Mouse (Mus musculus): Measurements from ENCODE around the gene Ppy. TPM values are rescaled to one million over a fixed set of nuclear protein-coding genes. Genes with fewer than 3 reads are reported as not detected.

Gene Ppy
- polyA plus RNA-seq, 1 experiment: not detected

- H3K27ac ChIP-seq (ENCODE audit: insufficient read depth, low read depth, low read length): no peak overlapping the region
- peak; percentile 95 for TF ChIP-seq CTCF (IDR thresholded peaks at IDR 0.05; ENCODE audit: extremely low read depth, insufficient read length, insufficient replicate concordance, low read depth, low read length)
- no peak for TF ChIP-seq POLR2A (IDR thresholded peaks at IDR 0.05; ENCODE audit: low read depth, low read length)
- peak overlapping the region; percentile 28 for H3K4me3 ChIP-seq (ENCODE audit: low read depth, low read length)
- no peaks in the 10 kb centered on the region for H3K36me3 ChIP-seq (ENCODE audit: control insufficient read depth, insufficient read depth, low read length)
- peaks cover 3% of the 10 kb centered on the region; the same call in 1 of the 2 replicates for H3K4me1 ChIP-seq (ENCODE audit: control insufficient read depth, insufficient read depth, insufficient read length, low read length)
- H3K27me3 ChIP-seq (ENCODE audit: control insufficient read depth, insufficient read depth, low read length): peaks cover 5% of the 10 kb centered on the region; the same call in 1 of the 2 replicates
- 6% methylated on average over 23 of the region's 23 CpGs for WGBS
Measured at GRCm38 (mm10) chr11:102061236-102061940, 39.7 kb downstream of the Ppy start.

GRCm38 (mm10) chr11:102053847-102054246, 47.3 kb downstream of the Ppy start:
- H3K27me3 ChIP-seq (ENCODE audit: control insufficient read depth, insufficient read depth, low read length): no peaks in the 10 kb centered on the region
- whole genome bisulfite sequencing: 22% methylated on average over 9 of the region's 9 CpGs
- H3K36me3 ChIP-seq (ENCODE audit: control insufficient read depth, insufficient read depth, low read length): no peaks in the 10 kb centered on the region
- TF ChIP-seq POLR2A (IDR thresholded peaks at IDR 0.05; ENCODE audit: low read depth, low read length): no peak
- peak; percentile 71; the same call in 1 of the 2 replicates for TF ChIP-seq CTCF (IDR thresholded peaks at IDR 0.05; ENCODE audit: extremely low read depth, insufficient read length, insufficient replicate concordance, low read depth, low read length)
- H3K4me3 ChIP-seq (ENCODE audit: low read depth, low read length): no peak overlapping the region
- peaks cover 2% of the 10 kb centered on the region; the same call in 1 of the 2 replicates for H3K4me1 ChIP-seq (ENCODE audit: control insufficient read depth, insufficient read depth, insufficient read length, low read length)
- no peak overlapping the region for H3K27ac ChIP-seq (ENCODE audit: insufficient read depth, low read depth, low read length)

DNA sequence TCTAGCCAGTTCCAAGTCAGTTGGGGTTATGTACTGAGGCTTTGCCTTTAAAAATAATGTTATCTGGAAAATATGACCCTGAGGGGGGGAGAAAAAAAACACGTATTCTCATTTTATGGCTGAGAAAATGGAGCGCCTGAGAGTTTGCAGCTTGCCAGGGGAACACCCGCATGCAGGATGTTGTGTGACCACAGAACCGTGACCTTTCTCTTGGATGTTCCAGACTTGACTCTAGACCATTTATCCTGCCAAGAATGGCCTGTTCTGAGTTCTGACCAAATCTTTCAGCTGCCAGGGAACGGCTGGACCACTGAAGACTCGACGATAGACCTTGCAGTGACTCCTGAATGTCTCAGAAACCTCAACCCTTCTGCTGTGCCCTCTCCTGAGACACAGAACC, 47.9 kb downstream of the Ppy start:
- no peaks in the 10 kb centered on the region for H3K36me3 ChIP-seq (ENCODE audit: control insufficient read depth, insufficient read depth, low read length)
- no peaks in the 10 kb centered on the region for H3K27me3 ChIP-seq (ENCODE audit: control insufficient read depth, insufficient read depth, low read length)
- 54% methylated on average over 7 of the region's 7 CpGs for WGBS
- H3K27ac ChIP-seq (ENCODE audit: insufficient read depth, low read depth, low read length): no peak overlapping the region
- peaks cover 2% of the 10 kb centered on the region; the same call in 1 of the 2 replicates for H3K4me1 ChIP-seq (ENCODE audit: control insufficient read depth, insufficient read depth, insufficient read length, low read length)
- no peak overlapping the region for H3K4me3 ChIP-seq (ENCODE audit: low read depth, low read length)
- no peak for TF ChIP-seq POLR2A (IDR thresholded peaks at IDR 0.05; ENCODE audit: low read depth, low read length)
- no peak for TF ChIP-seq CTCF (IDR thresholded peaks at IDR 0.05; ENCODE audit: extremely low read depth, insufficient read length, insufficient replicate concordance, low read depth, low read length)

GRCm38 (mm10) chr11:102052697-102053096, 48.4 kb downstream of the Ppy start:
- H3K27me3 ChIP-seq (ENCODE audit: control insufficient read depth, insufficient read depth, low read length): no peaks in the 10 kb centered on the region
- no peak for TF ChIP-seq POLR2A (IDR thresholded peaks at IDR 0.05; ENCODE audit: low read depth, low read length)
- TF ChIP-seq CTCF (IDR thresholded peaks at IDR 0.05; ENCODE audit: extremely low read depth, insufficient read length, insufficient replicate concordance, low read depth, low read length): no peak
- WGBS: 79% methylated on average over 12 of the region's 12 CpGs
- H3K27ac ChIP-seq (ENCODE audit: insufficient read depth, low read depth, low read length): peak overlapping the region; percentile 42; the same call in 1 of the 2 replicates
- H3K4me3 ChIP-seq (ENCODE audit: low read depth, low read length): no peak overlapping the region
- no peaks in the 10 kb centered on the region for H3K36me3 ChIP-seq (ENCODE audit: control insufficient read depth, insufficient read depth, low read length)
- peaks cover 2% of the 10 kb centered on the region; the same call in 1 of the 2 replicates for H3K4me1 ChIP-seq (ENCODE audit: control insufficient read depth, insufficient read depth, insufficient read length, low read length)

DNA sequence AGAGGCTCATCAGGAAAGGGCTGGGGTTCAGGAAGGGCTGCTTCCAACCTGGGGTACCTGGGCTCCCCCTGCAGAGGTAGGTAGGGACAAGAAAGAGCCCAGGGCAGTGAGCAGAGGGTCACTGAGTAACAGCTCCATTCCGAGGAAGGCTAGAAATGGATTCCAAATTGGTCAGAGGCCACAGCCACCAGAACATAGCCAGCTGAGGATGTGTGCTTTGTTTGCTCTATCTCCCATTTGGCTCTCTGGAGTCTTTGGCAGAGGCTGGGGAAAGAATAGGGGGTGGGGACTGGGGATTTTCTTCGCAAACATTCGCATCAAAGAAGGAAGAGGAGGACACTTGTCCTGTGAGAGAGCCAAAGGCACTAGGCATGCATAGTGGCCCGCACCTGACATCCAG, 49.2 kb downstream of the Ppy start:
- peak overlapping the region; percentile 71 for H3K27ac ChIP-seq (ENCODE audit: insufficient read depth, low read depth, low read length)

DNA sequence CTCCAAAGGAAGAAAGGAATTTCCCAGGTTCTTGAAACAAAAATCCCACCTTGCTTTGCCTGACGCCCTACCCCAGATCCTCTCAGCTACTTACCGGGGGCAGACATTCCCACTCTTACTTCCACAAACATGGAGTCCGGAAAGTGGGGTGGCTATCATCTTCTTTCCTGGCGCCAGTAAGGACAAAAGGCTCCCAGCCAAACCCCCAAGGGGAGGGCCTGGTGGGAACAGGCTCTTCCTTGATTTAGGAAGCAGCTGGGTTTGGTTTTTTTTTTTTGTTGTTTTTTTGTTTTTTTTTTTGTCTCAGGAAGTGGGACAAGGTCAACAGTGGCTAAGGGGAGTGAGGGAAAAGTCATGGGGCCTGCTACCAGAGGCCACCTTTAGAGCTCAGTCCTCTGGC, 49.6 kb downstream of the Ppy start:
- no peak for TF ChIP-seq CTCF (IDR thresholded peaks at IDR 0.05; ENCODE audit: extremely low read depth, insufficient read length, insufficient replicate concordance, low read depth, low read length)
- no peak for TF ChIP-seq POLR2A (IDR thresholded peaks at IDR 0.05; ENCODE audit: low read depth, low read length)
- H3K27ac ChIP-seq (ENCODE audit: insufficient read depth, low read depth, low read length): peak overlapping the region; percentile 71

More for the DNA sequence above, 49.2 kb downstream of the Ppy start:
- H3K36me3 ChIP-seq (ENCODE audit: control insufficient read depth, insufficient read depth, low read length): no peaks in the 10 kb centered on the region
- WGBS: 43% methylated on average over 4 of the region's 4 CpGs
- H3K4me1 ChIP-seq (ENCODE audit: control insufficient read depth, insufficient read depth, insufficient read length, low read length): peaks cover 2% of the 10 kb centered on the region; the same call in 1 of the 2 replicates
- no peak for TF ChIP-seq POLR2A (IDR thresholded peaks at IDR 0.05; ENCODE audit: low read depth, low read length)
- no peak for TF ChIP-seq CTCF (IDR thresholded peaks at IDR 0.05; ENCODE audit: extremely low read depth, insufficient read length, insufficient replicate concordance, low read depth, low read length)
- no peaks in the 10 kb centered on the region for H3K27me3 ChIP-seq (ENCODE audit: control insufficient read depth, insufficient read depth, low read length)
- H3K4me3 ChIP-seq (ENCODE audit: low read depth, low read length): no peak overlapping the region

More for the DNA sequence above, 49.6 kb downstream of the Ppy start:
- WGBS: 70% methylated on average over 4 of the region's 4 CpGs
- Histone ChIP-seq H3K4me1 (ENCODE audit: control insufficient read depth, insufficient read depth, insufficient read length, low read length) (peaks cover 2% of the 10 kb centered on the region; the same call in 1 of the 2 replicates), H3K27me3 (ENCODE audit: control insufficient read depth, insufficient read depth, low read length) (no peaks in the 10 kb centered on the region), H3K36me3 (ENCODE audit: control insufficient read depth, insufficient read depth, low read length) (no peaks in the 10 kb centered on the region), H3K4me3 (ENCODE audit: low read depth, low read length) (no peak overlapping the region; the same call in 1 of the 2 replicates)

Other genes starting within 250 kb of the Ppy start
- gene Meox1, start 206.9 kb downstream of the Ppy start, polyA plus RNA-seq (2012; rRNA removed): 0.42 and 0.65 TPM in 2 replicates
- not detected in 2 replicates for gene Sost, start 134.3 kb downstream of the Ppy start, polyA plus RNA-seq (2012; rRNA removed)
- gene Cfap97d1, start 117.0 kb downstream of the Ppy start, polyA plus RNA-seq (2012; rRNA removed): not detected in 2 replicates
- gene Dusp3, start 114.3 kb downstream of the Ppy start, polyA plus RNA-seq (2012; rRNA removed): 27.9 and 28.0 TPM in 2 replicates
- gene Mpp3, start 72.9 kb downstream of the Ppy start, polyA plus RNA-seq (2012; rRNA removed): 0.55 and 0.90 TPM in 2 replicates
- gene Cd300lg, start 59.8 kb downstream of the Ppy start, polyA plus RNA-seq (2012; rRNA removed): 3.8 and 5.4 TPM in 2 replicates
- 1.2 and 1.6 TPM in 2 replicates for gene Mpp2, start 12.8 kb downstream of the Ppy start, polyA plus RNA-seq (2012; rRNA removed)
- 137 and 596 TPM in 2 replicates for gene Pyy, start 6.5 kb upstream of the Ppy start, polyA plus RNA-seq (2012; rRNA removed)
- gene Nags, start 44.2 kb upstream of the Ppy start, polyA plus RNA-seq (2012; rRNA removed): 44.2 and 87.7 TPM in 2 replicates
- gene Tmem101, start 55.1 kb upstream of the Ppy start, polyA plus RNA-seq (2012; rRNA removed): 8.3 and 13.0 TPM in 2 replicates
- gene Lsm12, start 84.0 kb upstream of the Ppy start, polyA plus RNA-seq (2012; rRNA removed): 8.3 and 18.7 TPM in 2 replicates
- gene G6pc3, start 88.3 kb upstream of the Ppy start, polyA plus RNA-seq (2012; rRNA removed): 41.0 and 53.8 TPM in 2 replicates
- 82.5 and 102 TPM in 2 replicates for gene Hdac5, start 128.8 kb upstream of the Ppy start, polyA plus RNA-seq (2012; rRNA removed)
- gene BC030867, start 147.6 kb upstream of the Ppy start, polyA plus RNA-seq (2012; rRNA removed): 2.4 and 5.2 TPM in 2 replicates
- 0.29 and 1.8 TPM in 2 replicates for gene Asb16, start 167.4 kb upstream of the Ppy start, polyA plus RNA-seq (2012; rRNA removed)
- gene Tmub2, start 183.6 kb upstream of the Ppy start, polyA plus RNA-seq (2012; rRNA removed): 29.4 and 60.2 TPM in 2 replicates
- 15.1 and 30.2 TPM in 2 replicates for gene Atxn7l3, start 195.3 kb upstream of the Ppy start, polyA plus RNA-seq (2012; rRNA removed)
- gene Ubtf, start 218.4 kb upstream of the Ppy start, polyA plus RNA-seq (2012; rRNA removed): 10.5 and 17.6 TPM in 2 replicates